Mouse (Mus musculus) lung, postnatal 0 days (tissue): ENCODE results near the gene Kdm1b. TPM values are rescaled to one million over a fixed set of nuclear protein-coding genes. Genes with fewer than 3 reads are reported as not detected.

Source experiments
- ATAC-seq: fragments of 200-750 bp; cut with Nextera tagmentation; 2 replicates; pipeline ENCODE4 v1.8.0; 2017; ENCODE audit warnings: moderate library complexity
- DNase-seq: peaks from one replicate; pipeline ENCODE4 v3.0.0-alpha.2; 2016; ENCODE audit warnings: low spot score
- H3K27ac ChIP-seq: fragments of 300-500 bp; sonication (generic); 2 replicates; pipeline ENCODE4 v1.5.1; 2014; ENCODE audit warnings: antibody characterized with exemption, mild to moderate bottlenecking, low read length, mixed read lengths
- H3K27me3 ChIP-seq: fragments of 300-500 bp; sonication (generic); replicated peaks from 2 replicates; pipeline ENCODE4 v1.6.1; 2014; ENCODE audit warnings: low read length, mixed read lengths; ENCODE audit not compliant: insufficient read depth
- H3K36me3 ChIP-seq: fragments of 300-500 bp; sonication (generic); 2 replicates; pipeline ENCODE4 v1.6.1; 2014; ENCODE audit warnings: low read length, mixed read lengths; ENCODE audit not compliant: insufficient read depth
- H3K4me1 ChIP-seq: fragments of 300-500 bp; sonication (generic); 2 replicates; pipeline ENCODE4 v1.6.1; 2014; ENCODE audit warnings: antibody characterized with exemption, low read depth, low read length, mixed read lengths; ENCODE audit not compliant: insufficient read depth
- H3K4me2 ChIP-seq: fragments of 300-500 bp; sonication (generic); replicated peaks from 2 replicates; pipeline ENCODE4 v1.6.1; 2014; ENCODE audit warnings: low read depth, mild to moderate bottlenecking, low read length, moderate library complexity, mixed read lengths
- H3K4me3 ChIP-seq: fragments of 300-500 bp; sonication (generic); 2 replicates; pipeline ENCODE4 v1.5.1; 2014; ENCODE audit warnings: low read depth, low read length
- H3K9ac ChIP-seq: fragments of 300-500 bp; sonication (generic); replicated peaks from 2 replicates; pipeline ENCODE4 v1.6.1; 2014; ENCODE audit warnings: low read depth, mild to moderate bottlenecking
- H3K9me3 ChIP-seq: fragments of 300-500 bp; sonication (generic); 2 replicates; pipeline ENCODE4 v1.6.1; 2016; ENCODE audit warnings: low read length, mixed read lengths
- CTCF ChIP-seq: IDR thresholded peaks from 2 replicates; pipeline ENCODE4 v1.5.1; 2016; ENCODE audit warnings: antibody characterized with exemption, mild to moderate bottlenecking
- EP300 ChIP-seq: IDR thresholded peaks from 2 replicates; pipeline ENCODE4 v1.6.1; 2016; ENCODE audit warnings: antibody characterized with exemption, mild to moderate bottlenecking, control low read depth
- WGBS: fragments of 180-500 bp; shearing (Covaris S2); extraction: QIAGEN DNeasy Blood & Tissue Kit; methylation state at CpG from one replicate; pipeline ENCODE4 v1.1.7; 2014; 5-methylcytosine and 5-hydroxymethylcytosine counted together
- polyA plus RNA-seq: library from polyadenylated mRNA; unstranded; fragments of >200 nt; fragmentation: Nextera tagmentation; extraction: Ambion mirVana; gene quantifications from 2 replicates; pipeline ENCODE4 v1.2.1, GENCODE M21; 2015

Gene Kdm1b
- 7.0 and 9.5 TPM in 2 replicates for polyA plus RNA-seq

GRCm38 (mm10) chr13:47043030-47043680, at the start of gene Kdm1b:
Kdm1b (plus strand) TSS chr13:47043499.
- Histone ChIP-seq H3K9me3 (no peaks in the 10 kb centered on the region), H3K36me3 (no peaks in the 10 kb centered on the region), H3K4me3 (peak within 1 kb of the TSS; percentile 93), H3K9ac (peak within 1 kb of the TSS; percentile 63), H3K27ac (peak within 1 kb of the TSS; percentile 55), H3K4me1 (peaks cover 8% of the 10 kb centered on the region; the same call in 1 of the 2 replicates), H3K4me2 (peak within 1 kb of the TSS; percentile 98), H3K27me3 (no peaks in the 10 kb centered on the region)
- peak; percentile 97 for ATAC-seq
- no peak for TF ChIP-seq CTCF
- TF ChIP-seq EP300, result no peak
- under 1% methylated on average over 45 of the region's 48 CpGs for WGBS
- peak; percentile 98 for DNase-seq

- 75% methylated on average over 4 of the region's 4 CpGs for WGBS
- no peak for DNase-seq
These were observed 45.9 kb upstream of the Kdm1b start for GRCm38 (mm10) chr13:46997355-46997754.

GRCm38 (mm10) chr13:46999498-46999897, 43.8 kb upstream of the Kdm1b start:
- H3K36me3 ChIP-seq, result no peaks in the 10 kb centered on the region
- H3K4me2 ChIP-seq, result no peak overlapping the region
- no peaks in the 10 kb centered on the region for H3K9me3 ChIP-seq
- no peaks in the 10 kb centered on the region for H3K27me3 ChIP-seq
- no peak overlapping the region for H3K4me3 ChIP-seq
- no peaks in the 10 kb centered on the region for H3K4me1 ChIP-seq
- no peak overlapping the region for H3K9ac ChIP-seq
- DNase-seq (peak; percentile 48), ATAC-seq (peak; percentile 86)
- TF ChIP-seq EP300, result peak; percentile 89
- TF ChIP-seq CTCF, result no peak
- no peak overlapping the region for H3K27ac ChIP-seq
- 30% methylated on average over 5 of the region's 5 CpGs for WGBS

More at GRCm38 (mm10) chr13:46997355-46997754, 45.9 kb upstream of the Kdm1b start:
- H3K4me2 ChIP-seq, result no peak overlapping the region
- ATAC-seq, result no peak
- no peaks in the 10 kb centered on the region for H3K4me1 ChIP-seq
- no peak overlapping the region for H3K9ac ChIP-seq
- H3K4me3 ChIP-seq, result no peak overlapping the region
- no peak overlapping the region for H3K27ac ChIP-seq
- H3K9me3 ChIP-seq, result no peaks in the 10 kb centered on the region
- H3K27me3 ChIP-seq, result no peaks in the 10 kb centered on the region
- no peak for TF ChIP-seq CTCF
- TF ChIP-seq EP300, result no peak
- H3K36me3 ChIP-seq, result no peaks in the 10 kb centered on the region

- no peak overlapping the region for H3K4me2 ChIP-seq
- H3K9ac ChIP-seq, result no peak overlapping the region
- no peaks in the 10 kb centered on the region for H3K36me3 ChIP-seq
- ATAC-seq, result no peak
- TF ChIP-seq EP300 (no peak), CTCF (no peak; the same call in 1 of the 2 replicates)
- DNase-seq, result no peak
- no peak overlapping the region for H3K4me3 ChIP-seq
- WGBS, result 91% methylated on average over 4 of the region's 4 CpGs
- no peak overlapping the region for H3K27ac ChIP-seq
- H3K9me3 ChIP-seq, result no peaks in the 10 kb centered on the region
- H3K4me1 ChIP-seq, result no peaks in the 10 kb centered on the region
- H3K27me3 ChIP-seq, result no peaks in the 10 kb centered on the region
These were observed 41.7 kb upstream of the Kdm1b start for GRCm38 (mm10) chr13:47001590-47001989.

GRCm38 (mm10) chr13:47013740-47014139, 29.6 kb upstream of the Kdm1b start:
- no peaks in the 10 kb centered on the region for H3K27me3 ChIP-seq
- H3K4me2 ChIP-seq, result peak overlapping the region; percentile 89
- H3K9me3 ChIP-seq, result no peaks in the 10 kb centered on the region
- ATAC-seq (no peak), DNase-seq (no peak)
- no peak overlapping the region for H3K27ac ChIP-seq
- 64% methylated on average over 10 of the region's 10 CpGs for WGBS
- no peak overlapping the region for H3K4me3 ChIP-seq
- H3K36me3 ChIP-seq, result no peaks in the 10 kb centered on the region
- peaks cover 3% of the 10 kb centered on the region; the same call in 1 of the 2 replicates for H3K4me1 ChIP-seq
- TF ChIP-seq CTCF (no peak), EP300 (no peak)
- H3K9ac ChIP-seq, result no peak overlapping the region

- peak; percentile 78 for DNase-seq
- Histone ChIP-seq H3K27ac (no peak within 1 kb of the TSS), H3K9me3 (no peaks in the 10 kb centered on the region), H3K36me3 (no peaks in the 10 kb centered on the region), H3K9ac (peak within 1 kb of the TSS; percentile 32; the same call in 1 of the 2 replicates), H3K27me3 (no peaks in the 10 kb centered on the region), H3K4me2 (peak within 1 kb of the TSS; percentile 89), H3K4me1 (peaks cover 3% of the 10 kb centered on the region; the same call in 1 of the 2 replicates), H3K4me3 (peak within 1 kb of the TSS; percentile 46)
- peak; percentile 93 for ATAC-seq
- TF ChIP-seq EP300 (no peak), CTCF (peak; percentile 99)
- WGBS, result 4% methylated on average over 72 of the region's 73 CpGs
These were observed 28.7 kb upstream of the Kdm1b start, which contains the start of gene Nhlrc1 for GRCm38 (mm10) chr13:47014334-47015194. Nhlrc1 (minus strand) TSS chr13:47014850.
